Mouse (Mus musculus) embryonic facial prominence, embryonic 14.5 days (tissue): Measurements from ENCODE around the gene Ankrd12. TPM values are rescaled to one million over a fixed set of nuclear protein-coding genes. Genes with fewer than 3 reads are reported as not detected.

Experiments used
- ATAC-seq: fragments of 200-750 bp; cut with Nextera tagmentation; 2 replicates; pipeline ENCODE4 v1.8.0; 2017; ENCODE audit warnings: low read depth, moderate number of reproducible peaks, moderate TSS enrichment
- DNase-seq: peaks from one replicate; pipeline ENCODE4 v3.0.0-alpha.2; 2015; ENCODE audit warnings: low spot score
- H3K27ac ChIP-seq: fragments of 300-500 bp; sonication (generic); replicated peaks from 2 replicates; pipeline ENCODE4 v1.5.1; 2014; ENCODE audit warnings: low read depth, mild to moderate bottlenecking, low read length, moderate library complexity
- H3K27me3 ChIP-seq: fragments of 300-500 bp; sonication (generic); replicated peaks from 2 replicates; pipeline ENCODE4 v1.6.1; 2014; ENCODE audit warnings: low read length; ENCODE audit not compliant: control insufficient read depth, insufficient read depth
- H3K36me3 ChIP-seq: fragments of 300-500 bp; sonication (generic); 2 replicates; pipeline ENCODE4 v1.6.1; 2014; ENCODE audit warnings: low read length, mixed read lengths; ENCODE audit not compliant: control insufficient read depth, insufficient read depth
- H3K4me1 ChIP-seq: fragments of 300-500 bp; sonication (generic); 2 replicates; pipeline ENCODE4 v1.6.1; 2014; ENCODE audit warnings: antibody characterized with exemption, low read length; ENCODE audit not compliant: control insufficient read depth, insufficient read depth
- H3K4me2 ChIP-seq: fragments of 300-500 bp; sonication (generic); 2 replicates; pipeline ENCODE4 v1.6.1; 2014; ENCODE audit warnings: low read depth, mild to moderate bottlenecking, low read length, moderate library complexity, mixed read lengths
- H3K4me3 ChIP-seq: fragments of 300-500 bp; sonication (generic); 2 replicates; pipeline ENCODE4 v1.5.1; 2014; ENCODE audit warnings: low read depth, mild to moderate bottlenecking, low read length
- H3K9ac ChIP-seq: fragments of 300-500 bp; sonication (generic); 2 replicates; pipeline ENCODE4 v1.6.1; 2014; ENCODE audit warnings: low read depth, mild to moderate bottlenecking, low read length, moderate library complexity, mixed read lengths
- H3K9me3 ChIP-seq: fragments of 300-500 bp; sonication (generic); 2 replicates; pipeline ENCODE4 v1.6.1; 2016; ENCODE audit warnings: low read length; ENCODE audit not compliant: control insufficient read depth
- WGBS: fragments of 180-500 bp; shearing (Covaris S2); extraction: QIAGEN DNeasy Blood & Tissue Kit; methylation state at CpG from one replicate; pipeline ENCODE4 v1.1.7; 2014; 5-methylcytosine and 5-hydroxymethylcytosine counted together
- polyA plus RNA-seq: library from polyadenylated mRNA; unstranded; fragments of >200 nt; fragmentation: Nextera tagmentation; extraction: Ambion mirVana; gene quantifications from 2 replicates; pipeline ENCODE4 v1.2.1, GENCODE M21; 2014

Ankrd12 gene
- polyA plus RNA-seq, 1 experiment from 2014 or later, result 25.2 TPM

DNA sequence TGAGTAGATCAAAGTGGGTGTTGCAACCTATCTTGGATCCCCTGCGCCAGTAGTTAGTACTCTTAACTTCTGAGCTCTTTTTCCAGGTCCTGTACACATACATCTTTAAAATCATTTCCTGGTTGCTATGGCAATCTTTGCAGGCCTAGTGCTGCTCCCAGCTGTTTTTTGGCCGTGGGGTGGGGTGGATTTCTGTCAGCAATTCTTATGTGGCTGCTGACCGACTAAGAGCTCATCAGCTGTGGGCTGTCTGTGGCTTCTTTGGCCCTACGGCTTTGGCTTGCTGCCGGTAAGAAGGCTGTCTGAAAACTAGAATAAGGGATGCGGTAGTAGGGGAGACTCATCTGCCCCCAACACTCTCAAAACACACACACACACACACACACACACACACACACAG, 33.9 kb upstream of the Ankrd12 start:
- H3K27ac ChIP-seq, result peak overlapping the region; percentile 69; the same call in 1 of the 2 replicates
- DNase-seq, result peak; percentile 55
- no peaks in the 10 kb centered on the region for H3K9me3 ChIP-seq

DNA sequence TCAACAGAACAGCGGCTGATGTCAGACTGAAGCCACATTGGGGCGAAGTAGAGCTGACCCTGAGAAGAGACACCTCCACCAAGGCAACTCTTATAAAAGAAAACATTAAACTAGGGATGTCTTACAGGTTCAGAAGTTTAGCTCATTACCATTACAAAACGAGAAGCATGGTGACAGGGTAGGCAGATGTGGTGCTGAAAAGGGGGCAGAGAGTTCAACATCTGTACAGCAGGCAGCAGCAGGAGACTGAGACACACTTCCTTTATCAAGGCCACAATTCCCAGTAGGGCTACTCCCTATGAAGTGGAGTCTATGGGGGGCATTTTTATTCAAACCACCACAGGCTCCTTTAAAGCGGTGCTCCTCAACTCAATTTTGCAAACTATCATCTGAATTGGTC, 31.3 kb upstream of the Ankrd12 start:
- Histone ChIP-seq H3K4me1 (peaks cover 4% of the 10 kb centered on the region), H3K27me3 (no peaks in the 10 kb centered on the region), H3K9me3 (no peaks in the 10 kb centered on the region), H3K4me3 (no peak overlapping the region), H3K36me3 (no peaks in the 10 kb centered on the region), H3K27ac (no peak overlapping the region), H3K9ac (no peak overlapping the region), H3K4me2 (no peak overlapping the region)
- ATAC-seq, result no peak
- no peak for DNase-seq
- WGBS, result 80% methylated on average over 4 of the region's 4 CpGs

More for the DNA sequence above, 33.9 kb upstream of the Ankrd12 start:
- peaks cover 21% of the 10 kb centered on the region for H3K36me3 ChIP-seq
- 36% methylated on average over 6 of the region's 6 CpGs for WGBS
- H3K9ac ChIP-seq, result peak overlapping the region; percentile 79; the same call in 1 of the 2 replicates
- H3K4me3 ChIP-seq, result peak overlapping the region; percentile 87
- peaks cover 4% of the 10 kb centered on the region for H3K4me1 ChIP-seq
- H3K4me2 ChIP-seq, result peak overlapping the region; percentile 54
- no peak for ATAC-seq
- no peaks in the 10 kb centered on the region for H3K27me3 ChIP-seq

DNA sequence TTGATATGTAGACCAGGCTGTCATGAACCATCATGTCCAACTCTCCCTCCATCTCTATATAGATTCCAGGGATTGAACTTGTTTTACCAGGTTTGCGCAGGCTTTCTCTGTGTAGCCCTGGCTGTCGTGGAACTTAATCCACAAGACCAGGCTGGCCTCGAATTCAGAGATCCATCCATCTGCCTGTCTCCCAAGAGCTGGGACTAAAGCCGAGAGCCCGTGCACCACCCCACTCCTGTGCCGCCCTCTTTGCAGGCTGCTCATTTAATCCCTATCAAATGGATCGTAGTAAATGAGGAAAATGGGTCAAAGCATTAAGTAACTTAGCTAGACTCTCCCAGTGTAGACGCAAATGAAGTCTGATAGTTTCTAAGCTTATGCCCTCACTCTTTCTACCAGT, 30.6 kb upstream of the Ankrd12 start:
- ATAC-seq, result no peak
- Histone ChIP-seq H3K36me3 (no peaks in the 10 kb centered on the region), H3K4me2 (no peak overlapping the region), H3K9me3 (no peaks in the 10 kb centered on the region), H3K27me3 (no peaks in the 10 kb centered on the region), H3K27ac (no peak overlapping the region), H3K4me1 (peaks cover 3% of the 10 kb centered on the region), H3K9ac (no peak overlapping the region), H3K4me3 (no peak overlapping the region)
- WGBS, result 60% methylated on average over 8 of the region's 8 CpGs
- DNase-seq, result no peak

DNA sequence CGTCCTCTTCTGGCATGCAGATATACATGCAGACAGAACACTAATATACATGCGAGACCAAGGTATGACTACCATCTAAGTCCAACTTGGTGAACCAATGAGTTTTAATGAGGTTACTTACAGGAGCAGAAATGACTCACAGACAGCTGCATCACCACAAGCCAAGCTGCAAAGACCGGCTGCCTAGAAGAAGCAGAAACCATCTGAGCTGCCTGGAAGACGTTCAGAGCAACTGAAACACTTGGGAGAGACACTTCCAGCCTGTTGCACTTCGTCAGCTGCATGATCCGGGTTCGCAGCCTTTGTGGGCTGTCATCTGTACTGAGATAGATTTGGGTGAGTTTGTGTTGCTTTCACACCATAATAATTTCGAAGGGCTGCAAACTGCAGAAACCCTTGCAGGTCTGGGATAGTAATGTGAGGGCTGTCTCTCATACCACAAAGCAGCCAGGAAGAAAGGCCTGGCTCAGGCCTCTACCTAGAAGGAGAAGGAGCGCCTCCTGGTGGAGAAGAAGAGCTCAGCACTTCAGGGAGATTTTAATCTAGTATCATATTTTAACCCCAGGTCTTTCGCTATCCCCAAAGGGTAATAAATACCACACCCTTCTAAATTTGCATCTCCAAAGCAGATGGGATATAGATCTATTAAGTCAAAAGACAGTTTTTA, 29.8 kb upstream of the Ankrd12 start:
- WGBS, result 50% methylated on average over 10 of the region's 10 CpGs
- Histone ChIP-seq H3K4me1 (no peaks in the 10 kb centered on the region), H3K9ac (no peak overlapping the region), H3K36me3 (no peaks in the 10 kb centered on the region), H3K27ac (no peak overlapping the region), H3K27me3 (no peaks in the 10 kb centered on the region), H3K9me3 (no peaks in the 10 kb centered on the region), H3K4me3 (no peak overlapping the region), H3K4me2 (no peak overlapping the region)
- DNase-seq (peak; percentile 86), ATAC-seq (no peak)

DNA sequence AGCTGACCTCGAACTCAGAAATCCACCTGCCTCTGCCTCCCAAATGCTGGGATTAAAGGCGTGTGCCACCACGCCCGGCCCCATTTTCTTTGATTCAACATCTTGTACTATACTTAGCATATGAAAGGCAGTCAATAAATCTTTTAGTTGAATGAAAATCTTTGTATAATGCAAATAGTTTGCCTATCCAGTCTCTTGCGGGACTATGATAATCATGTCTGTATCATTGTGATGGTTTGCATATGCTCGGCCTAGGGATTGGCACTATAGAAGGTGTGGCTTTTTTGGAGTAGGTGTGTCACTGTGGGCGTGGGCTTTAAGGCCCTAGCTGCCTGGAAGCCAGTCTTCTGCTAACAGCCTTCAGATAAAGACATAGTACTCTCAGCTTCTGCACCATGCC, 27.2 kb upstream of the Ankrd12 start:
- Histone ChIP-seq H3K27me3 (no peaks in the 10 kb centered on the region), H3K9me3 (no peaks in the 10 kb centered on the region), H3K4me3 (no peak overlapping the region), H3K4me2 (no peak overlapping the region), H3K4me1 (peaks cover 8% of the 10 kb centered on the region), H3K27ac (no peak overlapping the region), H3K36me3 (no peaks in the 10 kb centered on the region), H3K9ac (no peak overlapping the region)
- ATAC-seq, result no peak
- DNase-seq, result no peak
- 85% methylated on average over 7 of the region's 7 CpGs for whole genome bisulfite sequencing

DNA sequence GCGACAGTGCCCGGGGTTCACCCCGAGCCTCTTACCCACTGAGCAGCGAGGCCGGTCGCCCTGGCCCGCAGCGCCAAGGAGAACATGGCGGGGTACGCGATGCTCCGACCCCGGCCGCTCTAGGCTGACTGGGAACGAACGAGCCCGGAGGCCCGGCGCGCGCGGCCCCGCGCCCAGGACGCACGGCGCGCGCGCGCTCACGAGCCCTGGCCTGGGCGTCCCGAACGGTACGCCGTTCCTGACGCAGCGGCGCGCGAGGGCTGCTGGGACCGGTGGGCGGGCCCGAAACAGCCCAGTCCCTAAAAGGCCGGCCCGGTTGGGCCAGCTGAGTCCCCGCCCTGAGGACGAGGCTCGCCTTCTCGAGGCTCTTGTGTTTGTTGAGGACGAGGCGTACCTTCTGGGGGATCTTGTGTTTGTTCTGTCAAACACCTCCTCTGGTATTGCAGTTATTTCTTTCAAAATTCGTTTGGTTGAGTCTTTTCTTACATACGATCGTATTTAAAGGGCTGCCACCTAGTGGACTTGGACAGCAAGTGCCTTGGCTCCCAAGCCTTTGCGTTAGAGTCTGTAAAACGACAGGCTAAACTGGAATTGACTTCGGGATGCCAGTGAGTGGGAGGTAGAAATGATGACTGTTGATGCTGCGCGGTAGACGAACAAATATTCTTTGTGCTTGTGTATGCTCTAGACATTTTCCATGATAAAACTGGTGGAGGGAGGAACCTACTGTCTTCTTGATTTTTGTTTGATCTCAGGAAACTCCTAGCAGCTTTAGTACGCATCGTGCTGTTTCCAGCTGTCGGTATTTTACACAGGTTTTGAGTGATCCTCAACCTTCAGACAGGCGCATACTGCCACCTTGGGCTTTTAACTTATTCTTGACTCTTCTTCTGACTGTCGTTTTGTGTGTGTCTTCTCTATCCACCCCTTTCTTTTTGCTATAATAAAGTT, 24.8 kb upstream of the Ankrd12 start, which contains the start of gene Ndufv2:
Gene Ndufv2, minus strand, starts transcription at position 180 of the 951 bp plus-strand sequence.
- peak within 1 kb of the TSS; percentile 96 for H3K9ac ChIP-seq
- H3K27ac ChIP-seq, result peak within 1 kb of the TSS; percentile 94
- H3K36me3 ChIP-seq, result no peaks in the 10 kb centered on the region
- no peaks in the 10 kb centered on the region for H3K27me3 ChIP-seq
- ATAC-seq (peak; percentile 99), DNase-seq (peak; percentile 99)
- under 1% methylated on average over 30 of the region's 67 CpGs for WGBS
- no peaks in the 10 kb centered on the region for H3K9me3 ChIP-seq
- peaks cover 8% of the 10 kb centered on the region for H3K4me1 ChIP-seq
- peak within 1 kb of the TSS; percentile 92 for H3K4me2 ChIP-seq
- peak within 1 kb of the TSS; percentile 97 for H3K4me3 ChIP-seq

DNA sequence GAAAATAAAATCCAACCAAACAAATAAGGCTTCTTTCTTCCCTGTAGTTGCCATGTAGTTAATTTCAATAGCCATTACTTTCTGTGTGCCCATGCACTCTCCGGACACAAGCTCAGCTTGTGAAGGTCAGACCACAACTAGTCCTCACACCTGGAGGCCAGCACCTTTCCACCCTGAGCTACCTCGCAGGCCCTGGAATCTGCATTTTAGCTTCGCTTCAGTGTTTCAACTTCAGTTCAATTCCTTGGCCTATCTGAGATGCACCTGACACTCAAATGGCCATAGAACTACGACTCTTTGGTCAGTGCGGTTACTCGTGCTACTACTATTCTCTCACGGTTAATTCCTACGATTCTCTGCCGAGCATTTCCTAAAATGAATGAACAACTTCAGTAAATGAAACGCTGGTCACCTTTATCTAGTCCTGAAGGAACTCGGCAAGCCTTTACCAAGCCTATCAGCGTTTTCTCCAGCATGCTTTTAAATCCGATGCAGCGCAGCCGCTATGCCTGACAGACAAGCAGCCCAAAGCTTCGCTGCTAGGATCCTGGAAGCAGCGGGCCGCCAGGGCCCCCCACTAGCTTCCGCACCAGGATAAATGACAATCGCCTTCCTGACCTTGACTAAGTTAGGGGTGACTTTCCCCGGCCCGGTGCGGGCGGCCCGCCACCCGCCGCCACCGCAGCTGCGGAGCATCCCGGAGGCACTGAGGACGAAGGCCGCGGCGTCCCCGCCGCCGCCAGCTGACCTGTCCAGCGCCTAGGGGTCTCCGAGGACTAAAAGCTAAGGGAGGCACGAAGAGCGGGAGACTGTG, 23.9 kb upstream of the Ankrd12 start:
- Histone ChIP-seq H3K9ac (peak overlapping the region; percentile 96), H3K36me3 (no peaks in the 10 kb centered on the region), H3K27ac (peak overlapping the region; percentile 94), H3K4me3 (peak overlapping the region; percentile 97), H3K4me1 (peaks cover 8% of the 10 kb centered on the region), H3K27me3 (no peaks in the 10 kb centered on the region), H3K9me3 (no peaks in the 10 kb centered on the region), H3K4me2 (peak overlapping the region; percentile 92)
- ATAC-seq, result peak; percentile 44
- peak; percentile 38 for DNase-seq
- 1% methylated on average over 24 of the region's 41 CpGs for WGBS

DNA sequence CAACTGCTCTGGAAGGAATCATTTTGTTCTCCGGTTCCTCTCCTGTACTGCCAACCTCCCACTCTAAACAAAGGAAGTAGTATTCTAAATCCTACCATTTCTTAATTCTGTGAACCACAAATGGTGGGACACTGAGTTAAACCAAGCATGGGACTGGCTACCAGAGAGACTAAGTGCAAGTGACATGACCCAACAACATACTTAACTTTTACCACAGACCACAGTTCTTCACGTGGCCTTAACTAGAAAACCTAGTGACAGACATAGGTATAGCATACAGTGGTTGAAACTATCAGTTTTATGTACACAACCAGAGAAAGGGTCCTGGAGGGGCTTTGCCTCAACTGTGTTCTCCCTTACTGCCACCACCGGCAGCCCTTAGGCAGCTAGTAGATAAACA, 15.8 kb upstream of the Ankrd12 start:
- WGBS, result 74% methylated on average over 3 of the region's 3 CpGs
- no peak for ATAC-seq
- Histone ChIP-seq H3K9ac (no peak overlapping the region), H3K4me2 (no peak overlapping the region), H3K27me3 (no peaks in the 10 kb centered on the region), H3K9me3 (no peaks in the 10 kb centered on the region), H3K4me3 (no peak overlapping the region), H3K36me3 (peaks cover 24% of the 10 kb centered on the region), H3K27ac (no peak overlapping the region), H3K4me1 (no peaks in the 10 kb centered on the region)
- DNase-seq, result no peak
